Mouse (Mus musculus): Measurements from ENCODE around the gene Lrig1. TPM values are rescaled to one million over a fixed set of nuclear protein-coding genes. Genes with fewer than 3 reads are reported as not detected.
A peak's percentile ranks its signal among the peaks of the same experiment; 100 is the strongest.

Lrig1 gene
- polyA plus RNA-seq, 1 experiment from 2014 or later: 13.5 TPM

GRCm38 (mm10) chr6:94693091-94693490, 6.9 kb downstream of the Lrig1 start:
- Histone ChIP-seq H3K27ac (ENCODE audit: low read depth) (no peak overlapping the region), H3K4me2 (peak overlapping the region; percentile 10; the same call in 1 of the 2 replicates), H3K4me1 (ENCODE audit: insufficient read depth) (peaks cover 33% of the 10 kb centered on the region), H3K4me3 (ENCODE audit: low read depth, low read length) (no peak overlapping the region), H3K36me3 (ENCODE audit: insufficient read depth) (no peaks in the 10 kb centered on the region), H3K9ac (no peak overlapping the region), H3K9me3 (ENCODE audit: low read depth, low read length) (no peaks in the 10 kb centered on the region), H3K27me3 (ENCODE audit: insufficient read depth, low read length) (no peaks in the 10 kb centered on the region)
- no peak for ATAC-seq (ENCODE audit: insufficient read depth)
- 69% methylated on average over 9 of the region's 9 CpGs for WGBS
- no peak for DNase-seq
- TF ChIP-seq CTCF (IDR thresholded peaks at IDR 0.05; ENCODE audit: low read depth): no peak

- no peaks in the 10 kb centered on the region for H3K36me3 ChIP-seq (ENCODE audit: insufficient read depth)
- 68% methylated on average over 2 of the region's 2 CpGs for WGBS
- peak overlapping the region; percentile 13; the same call in 1 of the 2 replicates for H3K4me2 ChIP-seq
- H3K27ac ChIP-seq (ENCODE audit: low read depth): no peak overlapping the region
- DNase-seq: no peak
- no peak overlapping the region for H3K9ac ChIP-seq
- peaks cover 33% of the 10 kb centered on the region for H3K4me1 ChIP-seq (ENCODE audit: insufficient read depth)
- no peaks in the 10 kb centered on the region for H3K9me3 ChIP-seq (ENCODE audit: low read depth, low read length)
- no peaks in the 10 kb centered on the region for H3K27me3 ChIP-seq (ENCODE audit: insufficient read depth, low read length)
- no peak overlapping the region for H3K4me3 ChIP-seq (ENCODE audit: low read depth, low read length)
- ATAC-seq (ENCODE audit: insufficient read depth): no peak
- no peak for TF ChIP-seq CTCF (IDR thresholded peaks at IDR 0.05; ENCODE audit: low read depth)
Observed at GRCm38 (mm10) chr6:94692003-94692402, 8.0 kb downstream of the Lrig1 start.

GRCm38 (mm10) chr6:94690247-94690646, 9.7 kb downstream of the Lrig1 start:
- peak; percentile 57 for DNase-seq
- peaks cover 36% of the 10 kb centered on the region for H3K4me1 ChIP-seq (ENCODE audit: insufficient read depth)
- no peaks in the 10 kb centered on the region for H3K36me3 ChIP-seq (ENCODE audit: insufficient read depth)

DNA sequence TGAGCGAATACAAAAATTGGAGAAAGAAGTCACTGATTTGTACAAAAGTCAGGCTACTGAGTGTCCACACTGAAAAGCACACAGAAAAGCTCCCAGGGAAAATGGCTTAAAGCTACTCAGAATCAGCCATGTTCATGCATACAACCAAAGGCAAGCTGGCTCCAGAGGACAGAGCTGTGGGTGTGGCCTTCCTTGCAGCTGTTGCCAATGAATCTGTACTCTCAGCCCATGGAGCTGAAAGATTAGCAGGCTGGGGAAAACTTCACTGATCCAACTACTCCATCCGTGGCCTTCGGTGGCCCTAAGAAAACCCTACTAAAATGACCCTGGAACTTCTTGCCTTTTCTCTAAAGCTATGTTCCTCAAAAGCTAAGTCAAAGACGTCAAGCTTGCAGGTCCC, 11.2 kb downstream of the Lrig1 start:
- DNase-seq: peak; percentile 65
- no peak for TF ChIP-seq CTCF (IDR thresholded peaks at IDR 0.05; ENCODE audit: low read depth)
- no peaks in the 10 kb centered on the region for H3K36me3 ChIP-seq (ENCODE audit: insufficient read depth)
- no peak overlapping the region for H3K9ac ChIP-seq
- no peaks in the 10 kb centered on the region for H3K9me3 ChIP-seq (ENCODE audit: low read depth, low read length)
- H3K27ac ChIP-seq (ENCODE audit: low read depth): no peak overlapping the region
- WGBS: 56% methylated on average over 4 of the region's 4 CpGs
- ATAC-seq (ENCODE audit: insufficient read depth): no peak
- H3K4me1 ChIP-seq (ENCODE audit: insufficient read depth): peaks cover 40% of the 10 kb centered on the region
- no peaks in the 10 kb centered on the region for H3K27me3 ChIP-seq (ENCODE audit: insufficient read depth, low read length)
- no peak overlapping the region for H3K4me3 ChIP-seq (ENCODE audit: low read depth, low read length)
- H3K4me2 ChIP-seq: no peak overlapping the region

More at GRCm38 (mm10) chr6:94690247-94690646, 9.7 kb downstream of the Lrig1 start:
- H3K4me3 ChIP-seq (ENCODE audit: low read depth, low read length): no peak overlapping the region
- 33% methylated on average over 7 of the region's 7 CpGs for WGBS
- peak overlapping the region; percentile 23; the same call in 1 of the 2 replicates for H3K4me2 ChIP-seq
- H3K27me3 ChIP-seq (ENCODE audit: insufficient read depth, low read length): no peaks in the 10 kb centered on the region
- ATAC-seq (ENCODE audit: insufficient read depth): no peak
- H3K9me3 ChIP-seq (ENCODE audit: low read depth, low read length): no peaks in the 10 kb centered on the region
- H3K9ac ChIP-seq: no peak overlapping the region
- H3K27ac ChIP-seq (ENCODE audit: low read depth): no peak overlapping the region
- TF ChIP-seq CTCF (IDR thresholded peaks at IDR 0.05; ENCODE audit: low read depth): no peak

GRCm38 (mm10) chr6:94686048-94686447, 13.9 kb downstream of the Lrig1 start:
- Histone ChIP-seq H3K4me3 (ENCODE audit: low read depth, low read length) (no peak overlapping the region), H3K36me3 (ENCODE audit: insufficient read depth) (no peaks in the 10 kb centered on the region), H3K9ac (no peak overlapping the region), H3K27ac (ENCODE audit: low read depth) (no peak overlapping the region), H3K27me3 (ENCODE audit: insufficient read depth, low read length) (no peaks in the 10 kb centered on the region), H3K4me1 (ENCODE audit: insufficient read depth) (peaks cover 34% of the 10 kb centered on the region), H3K4me2 (no peak overlapping the region), H3K9me3 (ENCODE audit: low read depth, low read length) (no peaks in the 10 kb centered on the region)
- no peak for DNase-seq
- 50% methylated on average over 6 of the region's 6 CpGs for WGBS
- TF ChIP-seq CTCF (IDR thresholded peaks at IDR 0.05; ENCODE audit: low read depth): no peak
- no peak for ATAC-seq (ENCODE audit: insufficient read depth)

DNA sequence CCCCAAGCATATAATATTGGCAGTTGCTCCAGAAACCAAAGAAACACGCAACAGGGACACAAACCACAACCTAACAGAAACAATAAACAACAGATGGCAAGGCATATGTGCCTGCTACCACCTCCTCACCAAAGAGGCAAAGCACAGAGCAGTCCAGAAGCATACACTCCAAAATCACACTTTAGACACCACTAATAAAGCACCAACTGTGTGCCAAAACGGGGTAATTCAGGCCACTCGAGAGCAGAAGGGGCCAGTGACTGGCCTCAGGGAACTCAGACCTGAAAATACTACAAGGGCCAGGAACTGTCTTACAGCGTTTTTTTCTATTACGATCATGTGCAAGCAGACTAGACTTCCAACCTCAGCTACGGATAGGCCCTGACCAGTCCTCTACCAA, 14.3 kb downstream of the Lrig1 start:
- no peaks in the 10 kb centered on the region for H3K27me3 ChIP-seq (ENCODE audit: insufficient read depth, low read length)
- TF ChIP-seq CTCF (IDR thresholded peaks at IDR 0.05; ENCODE audit: low read depth): no peak
- DNase-seq: no peak
- peak overlapping the region; percentile 38; the same call in 1 of the 2 replicates for H3K27ac ChIP-seq (ENCODE audit: low read depth)
- H3K36me3 ChIP-seq (ENCODE audit: insufficient read depth): no peaks in the 10 kb centered on the region
- peaks cover 31% of the 10 kb centered on the region for H3K4me1 ChIP-seq (ENCODE audit: insufficient read depth)
- no peak for ATAC-seq (ENCODE audit: insufficient read depth)
- 63% methylated on average over 6 of the region's 6 CpGs for WGBS
- H3K9ac ChIP-seq: no peak overlapping the region
- H3K9me3 ChIP-seq (ENCODE audit: low read depth, low read length): no peaks in the 10 kb centered on the region
- H3K4me3 ChIP-seq (ENCODE audit: low read depth, low read length): no peak overlapping the region
- no peak overlapping the region for H3K4me2 ChIP-seq

DNA sequence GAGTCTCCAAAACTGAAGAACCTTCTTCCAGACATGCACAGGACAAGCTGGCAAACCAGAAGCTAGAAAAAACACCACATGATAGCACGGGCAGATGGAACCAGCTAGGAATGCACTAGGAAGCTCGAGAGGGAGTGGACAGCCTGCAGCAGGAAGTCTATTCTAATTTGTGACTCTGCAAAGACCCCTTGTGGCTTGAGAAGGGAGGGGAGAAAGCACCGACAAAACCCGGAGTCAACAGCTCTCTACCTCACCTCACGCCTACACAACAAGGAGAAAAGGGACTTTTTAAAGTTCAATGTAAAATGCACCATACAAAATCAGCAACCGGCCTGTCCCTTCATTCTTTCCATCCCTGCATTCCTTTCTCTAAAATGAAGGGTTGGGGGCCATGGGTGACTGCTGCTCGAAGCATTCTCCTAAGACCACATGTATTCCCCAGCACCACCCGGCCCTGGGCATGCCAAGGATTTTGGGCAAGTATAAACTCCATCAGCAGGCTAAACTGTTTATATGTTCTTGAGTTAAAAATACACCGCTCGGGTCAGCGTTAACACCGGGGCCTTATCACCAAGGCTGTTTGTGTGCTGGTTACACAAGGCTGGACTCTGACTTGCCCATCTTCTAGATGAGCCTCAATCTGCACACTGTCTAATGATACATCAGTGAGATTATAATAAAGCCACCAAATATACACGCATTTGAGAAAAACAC, 15.0 kb downstream of the Lrig1 start:
- Histone ChIP-seq H3K9me3 (ENCODE audit: low read depth, low read length) (no peaks in the 10 kb centered on the region), H3K9ac (no peak overlapping the region), H3K4me1 (ENCODE audit: insufficient read depth) (peaks cover 26% of the 10 kb centered on the region), H3K4me2 (0 out of 2 replicates have a peak overlapping the region, but pooled peaks have one; percentile 8), H3K36me3 (ENCODE audit: insufficient read depth) (no peaks in the 10 kb centered on the region), H3K4me3 (ENCODE audit: low read depth, low read length) (no peak overlapping the region), H3K27me3 (ENCODE audit: insufficient read depth, low read length) (no peaks in the 10 kb centered on the region), H3K27ac (ENCODE audit: low read depth) (no peak overlapping the region)
- DNase-seq: peak; percentile 46
- no peak for ATAC-seq (ENCODE audit: insufficient read depth)
- no peak for TF ChIP-seq CTCF (IDR thresholded peaks at IDR 0.05; ENCODE audit: low read depth)
- WGBS: 23% methylated on average over 13 of the region's 13 CpGs

Data from lung, embryonic 14.5 days (tissue).